Mouse (Mus musculus): ENCODE measurements around the gene Srrm2. TPM values are rescaled to one million over a fixed set of nuclear protein-coding genes. Genes with fewer than 3 reads are reported as not detected.

The Srrm2 gene
- total RNA-seq, 2 experiments from 2014 or later, result 613 to 663 TPM

- no peak for DNase-seq (ENCODE audit: low spot score in 2 of 2)
- Histone ChIP-seq H3K4me3 (no peak overlapping the region), H3K27ac (no peak overlapping the region)
- no peak for TF ChIP-seq CTCF (conservative IDR thresholded peaks at IDR 0.05)
Measured at GRCm38 (mm10) chr17:23854229-23854765, 64.0 kb downstream of the Srrm2 start.

- no peak for TF ChIP-seq CTCF (conservative IDR thresholded peaks at IDR 0.05)
- DNase-seq (ENCODE audit: low spot score in 2 of 2), result no peak
- H3K4me3 ChIP-seq, result no peak overlapping the region
- H3K27ac ChIP-seq, result no peak overlapping the region
Measured at GRCm38 (mm10) chr17:23857193-23857592, 66.9 kb downstream of the Srrm2 start.

GRCm38 (mm10) chr17:23857913-23858312, 67.6 kb downstream of the Srrm2 start:
- TF ChIP-seq CTCF (conservative IDR thresholded peaks at IDR 0.05), result no peak
- Histone ChIP-seq H3K4me3 (no peak overlapping the region), H3K27ac (no peak overlapping the region)
- no peak for DNase-seq (ENCODE audit: low spot score in 2 of 2)

GRCm38 (mm10) chr17:23862926-23863325, 72.6 kb downstream of the Srrm2 start:
- DNase-seq (ENCODE audit: low spot score in 2 of 2), result no peak
- H3K4me3 ChIP-seq, result no peak overlapping the region
- no peak overlapping the region for H3K27ac ChIP-seq
- TF ChIP-seq CTCF (conservative IDR thresholded peaks at IDR 0.05), result no peak

- no peak within 1 kb of the TSS for H3K27ac ChIP-seq
- DNase-seq (ENCODE audit: low spot score in 2 of 2), result no peak
- TF ChIP-seq CTCF (conservative IDR thresholded peaks at IDR 0.05), result no peak
- H3K4me3 ChIP-seq, result no peak within 1 kb of the TSS
Measured at GRCm38 (mm10) chr17:23867756-23868155, 77.4 kb downstream of the Srrm2 start, which contains the start of gene Prss21. Gene Prss21, plus strand, starts transcription at chr17:23868056.

GRCm38 (mm10) chr17:23868513-23868912, 78.2 kb downstream of the Srrm2 start:
- DNase-seq (ENCODE audit: low spot score in 2 of 2), result no peak
- TF ChIP-seq CTCF (conservative IDR thresholded peaks at IDR 0.05), result no peak
- no peak overlapping the region for H3K4me3 ChIP-seq
- H3K27ac ChIP-seq, result no peak overlapping the region

Small RNA genes lying within 50 kb of the gene (microRNA-seq; reads per million reads assigned to microRNA genes)
- gene Mir5125, result 0.96 to 1.1 reads per million in 2 experiments

Other genes with a start within 250 kb of the Srrm2 start
- 1 to 10 TPM; 5.7 to 6.9 TPM for gene Zfp213, start 226.3 kb upstream of the Srrm2 start, total RNA-seq (2021)
- gene Zfp13, start 191.0 kb upstream of the Srrm2 start, total RNA-seq (2021), result 10 to 100 TPM; 30.1 to 33.6 TPM
- not detected for gene Zscan10, start 189.7 kb upstream of the Srrm2 start, total RNA-seq (2021)
- gene Mmp25, start 145.3 kb upstream of the Srrm2 start, total RNA-seq (2021), result under 1 TPM in 1 of 2 experiments, not detected in 1; 0.17 TPM
- gene Bicdl2, start 130.0 kb upstream of the Srrm2 start, total RNA-seq (2021), result not detected
- gene Hcfc1r1, start 116.9 kb upstream of the Srrm2 start, total RNA-seq (2021), result 100 to 1,000 TPM; 110 to 118 TPM
- 1 to 10 TPM; 7.1 to 7.6 TPM for gene Thoc6, start 116.7 kb upstream of the Srrm2 start, total RNA-seq (2021)
- gene Tnfrsf12a, start 113.1 kb upstream of the Srrm2 start, total RNA-seq (2021), result 1 to 10 TPM; 5.5 to 6.3 TPM
- gene Cldn6, start 111.3 kb upstream of the Srrm2 start, total RNA-seq (2021), result not detected
- under 1 TPM in 1 of 2 experiments, not detected in 1; 0.25 TPM for gene Cldn9, start 106.5 kb upstream of the Srrm2 start, total RNA-seq (2021)
- gene 1520401A03Rik, start 67.7 kb upstream of the Srrm2 start, total RNA-seq (2021), result under 1 TPM; 0.25 to 0.64 TPM
- gene Pkmyt1, start 64.2 kb upstream of the Srrm2 start, total RNA-seq (2021), result 1 to 10 TPM; 3.4 to 3.5 TPM
- 10 to 100 TPM; 46.2 to 48.3 TPM for gene Paqr4, start 49.7 kb upstream of the Srrm2 start, total RNA-seq (2021)
- gene Kremen2, start 44.7 kb upstream of the Srrm2 start, total RNA-seq (2021), result under 1 TPM; 0.23 to 0.32 TPM
- gene Flywch1, start 18.9 kb upstream of the Srrm2 start, total RNA-seq (2021), result 100 to 1,000 TPM; 310 to 345 TPM
- 10 to 100 TPM; 10.6 to 12.3 TPM for gene Flywch2, start 4.5 kb upstream of the Srrm2 start, total RNA-seq (2021)
- gene Elob, start 38.6 kb downstream of the Srrm2 start, total RNA-seq (2021), result 100 to 1,000 TPM; 332 to 341 TPM
- not detected for gene Prss33, start 45.5 kb downstream of the Srrm2 start, total RNA-seq (2021)
- not detected for gene Prss32, start 53.3 kb downstream of the Srrm2 start, total RNA-seq (2021)
- 1 to 10 TPM; 1.9 to 2.2 TPM for gene Prss41, start 53.6 kb downstream of the Srrm2 start, total RNA-seq (2021)
- gene Prss21, start 77.5 kb downstream of the Srrm2 start, total RNA-seq (2021), result not detected
- not detected for gene Dcpp1, start 90.3 kb downstream of the Srrm2 start, total RNA-seq (2021)
- not detected for gene Dcpp2, start 90.3 kb downstream of the Srrm2 start, total RNA-seq (2021)
- not detected for gene Dcpp3, start 126.9 kb downstream of the Srrm2 start, total RNA-seq (2021)
- not detected for gene Sbp, start 151.1 kb downstream of the Srrm2 start, total RNA-seq (2021)
- not detected for gene Sbpl, start 164.7 kb downstream of the Srrm2 start, total RNA-seq (2021)
- gene Prss30, start 190.0 kb downstream of the Srrm2 start, total RNA-seq (2021), result under 1 TPM in 1 of 2 experiments, not detected in 1; 0.32 TPM
- gene Prss22, start 207.6 kb downstream of the Srrm2 start, total RNA-seq (2021), result not detected
- not detected for gene Prss27, start 247.6 kb downstream of the Srrm2 start, total RNA-seq (2021)